Mouse (Mus musculus): Measurements from ENCODE around the gene Rhox11.
"Not testable (repeated sequence)": the region's sequence is repeated elsewhere in the genome, so short reads cannot be mapped to it uniquely, and the experiment has no call there.

Gene Rhox11

GRCm38 (mm10) chrX:38085041-38085440 lies at the start of gene Rhox11:
Gene Rhox11, minus strand, starts transcription at chrX:38085141.
- DNase-seq (ENCODE audit: low spot score in 2 of 2) = no peak

GRCm38 (mm10) chrX:38121478-38121877 lies 36.5 kb upstream of the Rhox11 start:
- DNase-seq (ENCODE audit: low spot score in 2 of 2) = no peak

GRCm38 (mm10) chrX:38120982-38121381 lies 36.0 kb upstream of the Rhox11 start, which contains the start of gene Rhox13:
Gene Rhox13, plus strand, starts transcription at chrX:38121219.
- no peak for DNase-seq (ENCODE audit: low spot score in 2 of 2)

GRCm38 (mm10) chrX:38110807-38111206 lies 25.9 kb upstream of the Rhox11 start, which contains the start of gene Rhox12:
Gene Rhox12, minus strand, starts transcription at chrX:38110907.
- no peak for DNase-seq (ENCODE audit: low spot score in 2 of 2)

- peak in 1 of 2 experiments; percentile 40 for DNase-seq (ENCODE audit: low spot score in 2 of 2)
These were observed 715 bp downstream of the Rhox11 start for GRCm38 (mm10) chrX:38084226-38084625.

- no peak for DNase-seq (ENCODE audit: low spot score in 2 of 2)
These were observed 18.8 kb downstream of the Rhox11 start, which contains the start of gene Rhox10 for GRCm38 (mm10) chrX:38066175-38066574. Gene Rhox10, plus strand, starts transcription at chrX:38066475.

- no peak for DNase-seq (ENCODE audit: low spot score in 2 of 2)
These were observed 23.4 kb downstream of the Rhox11 start for GRCm38 (mm10) chrX:38061544-38061943.

- not testable (repeated sequence) for DNase-seq (ENCODE audit: low spot score in 2 of 2)
These were observed 41.9 kb downstream of the Rhox11 start, which contains the start of gene Btg1-ps2 for GRCm38 (mm10) chrX:38043014-38043413. Gene Btg1-ps2, minus strand, starts transcription at chrX:38043114.

GRCm38 (mm10) chrX:38039666-38040065 lies 45.3 kb downstream of the Rhox11 start:
- no peak for DNase-seq (ENCODE audit: low spot score in 2 of 2)

GRCm38 (mm10) chrX:38033841-38034240 lies 51.1 kb downstream of the Rhox11 start:
- no peak for DNase-seq (ENCODE audit: low spot score in 2 of 2)
